10 mouse cellular contexts compared by ENCODE assay signal in the genomic region with DNA sequence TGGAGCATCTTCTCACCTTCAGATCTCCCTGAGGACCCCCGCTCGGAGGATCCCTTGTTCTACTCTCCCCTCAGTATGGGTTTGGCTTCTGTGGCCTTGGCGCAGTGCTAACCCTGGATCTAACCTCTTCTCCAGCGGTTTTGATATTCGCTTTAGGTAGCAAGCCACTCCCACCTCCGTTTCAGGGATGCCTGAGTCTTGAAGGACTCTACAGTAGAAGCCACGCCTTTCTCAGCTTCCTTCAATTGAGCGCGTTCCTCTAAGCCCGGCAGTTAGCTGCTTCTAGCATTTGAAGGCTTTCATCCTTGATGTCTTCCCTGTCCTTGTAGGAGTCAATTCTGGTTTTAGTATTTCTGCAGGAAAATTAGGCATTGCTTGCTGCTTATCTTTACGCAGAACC. TPM values are rescaled to one million over a fixed set of nuclear protein-coding genes. Genes with fewer than 3 reads are reported as not detected.
A peak's percentile ranks its signal among the peaks of the same experiment; 100 is the strongest.
DNase-seq lines count a peak whose midpoint lies in the region; ATAC-seq lines count a peak whose summit lies in the region.
"Had no signal": no experiment of that assay in that cellular context is flagged by ENCODE, and none has a peak within 500 bp of the region (broad histone marks: within the 10 kb centered on the region; RNA-seq: fewer than 3 reads in every experiment).

No protein-coding gene starts in this region.

- WGBS in kidney, embryonic 15.5 days = 20% methylated on average over 11 of the region's 11 CpGs
- 24% methylated on average over 11 of the region's 11 CpGs for WGBS in heart, embryonic 12.5 days

- H3K4me2 ChIP-seq in kidney, embryonic 15.5 days = peak overlapping the region; percentile 15; the same call in 1 of the 2 replicates
- no peak overlapping the region for H3K4me2 ChIP-seq in heart, embryonic 12.5 days

- intact Hi-C loops in left cerebral cortex, postnatal 14 days (cut with DNase I) = no loop called here

- DNase-seq in kidney, postnatal 14 days = no peak
- DNase-seq in R1 (ENCODE audit: low read depth, low spot score) = peak; percentile 91
- DNase-seq in induced T-regulatory cell, adult 2 months (ENCODE audit: low read depth) = peak; percentile 43
- peak; percentile 47 for DNase-seq in thymus, postnatal 0 days (ENCODE audit: low spot score)
- no peak for DNase-seq in left cerebral cortex, postnatal 14 days (ENCODE audit: low spot score in 2 of 2)
- DNase-seq: adrenal gland, postnatal 25 days; cerebellum, adult 18-20 months had no signal

- no peak overlapping the region for H3K9ac ChIP-seq in kidney, embryonic 15.5 days
- H3K9ac ChIP-seq in heart, embryonic 12.5 days = no peak overlapping the region

- peaks cover 14% of the 10 kb centered on the region for H3K4me1 ChIP-seq in kidney, embryonic 15.5 days
- peaks cover 43% of the 10 kb centered on the region for H3K4me1 ChIP-seq in heart, embryonic 12.5 days (replicated peaks)

- no peak overlapping the region for H3K27ac ChIP-seq in kidney, embryonic 15.5 days
- no peak overlapping the region for H3K27ac ChIP-seq in heart, embryonic 12.5 days (ENCODE audit: poor library complexity, severe bottlenecking)
- H3K27ac ChIP-seq: macrophage had no signal

- no peaks in the 10 kb centered on the region for H3K9me3 ChIP-seq in kidney, embryonic 15.5 days (replicated peaks)
- H3K9me3 ChIP-seq in heart, embryonic 12.5 days (replicated peaks) = no peaks in the 10 kb centered on the region

- no peak for ATAC-seq in kidney, embryonic 15.5 days (replicated peaks; ENCODE audit: low FRiP score)
- ATAC-seq in heart, embryonic 12.5 days (ENCODE audit: insufficient number of reproducible peaks, low FRiP score) = no peak

- no peak overlapping the region for H3K4me3 ChIP-seq in kidney, embryonic 15.5 days (replicated peaks)
- H3K4me3 ChIP-seq in heart, embryonic 12.5 days = no peak overlapping the region

- no peaks in the 10 kb centered on the region for H3K36me3 ChIP-seq in kidney, embryonic 15.5 days
- no peaks in the 10 kb centered on the region for H3K36me3 ChIP-seq in heart, embryonic 12.5 days

- no peaks in the 10 kb centered on the region for H3K27me3 ChIP-seq in kidney, embryonic 15.5 days
- no peaks in the 10 kb centered on the region for H3K27me3 ChIP-seq in heart, embryonic 12.5 days (replicated peaks)

RNA-seq across cellular contexts. Expression of gene Cage1, which starts 40.2 kb away (rescaled TPM):
- 1.1 and 1.4 TPM in 2 replicates for polyA plus RNA-seq in kidney, embryonic 15.5 days (2015; fragmentation: Nextera tagmentation; extraction: Ambion mirVana)
- 1.0 and 1.2 TPM in 2 replicates for polyA plus RNA-seq in thymus, postnatal 0 days (2015; fragmentation: Nextera tagmentation; extraction: Ambion mirVana)
- total RNA-seq in left cerebral cortex, postnatal 14 days (2021) = 1 to 10 TPM; 3.3 to 3.4 TPM
- polyA plus RNA-seq in heart, embryonic 12.5 days (2016; fragmentation: Nextera tagmentation; extraction: Ambion mirVana) = 1.3 TPM in 2 replicates

RNA-seq across cellular contexts. Expression of gene Riok1, which starts 40.3 kb away (rescaled TPM):
- 54.7 and 59.9 TPM in 2 replicates for polyA plus RNA-seq in kidney, embryonic 15.5 days (2015; fragmentation: Nextera tagmentation; extraction: Ambion mirVana)
- polyA plus RNA-seq in thymus, postnatal 0 days (2015; fragmentation: Nextera tagmentation; extraction: Ambion mirVana) = 57.5 and 70.8 TPM in 2 replicates
- total RNA-seq in left cerebral cortex, postnatal 14 days (2021) = 10 to 100 TPM; 20.4 to 24.3 TPM
- polyA plus RNA-seq in heart, embryonic 12.5 days (2016; fragmentation: Nextera tagmentation; extraction: Ambion mirVana) = 34.2 and 36.7 TPM in 2 replicates

Comparison
In these comparisons a context has a peak if more than half of its experiments do, and no peak if none do; other contexts are left out.
1. DNase-seq: peak in R1 (single experiment), induced T-regulatory cell, adult 2 months (single experiment) and thymus, postnatal 0 days (single experiment); none in kidney, postnatal 14 days (single experiment) and left cerebral cortex, postnatal 14 days (0 of 2).